Mouse (Mus musculus) c-Kit-negative CD71-positive TER-119-positive erythroid progenitor cells, embryonic 14.5 days (primary cell): ENCODE data around the gene Entpd7.
A peak's percentile ranks its signal among the peaks of the same experiment; 100 is the strongest.

ENCODE experiments used
- DNase-seq: peaks from one replicate; pipeline ENCODE4 v3.0.0-alpha.2; 2013; ENCODE audit warnings: low read depth, low spot score

The Entpd7 gene

GRCm38 (mm10) chr19:43724821-43725220 lies 35.3 kb downstream of the Entpd7 start:
- DNase-seq: no peak

GRCm38 (mm10) chr19:43726510-43727146 lies 37.2 kb downstream of the Entpd7 start:
- no peak for DNase-seq

GRCm38 (mm10) chr19:43729296-43730036 lies 40.0 kb downstream of the Entpd7 start:
- DNase-seq: no peak

GRCm38 (mm10) chr19:43730037-43730428 lies 40.6 kb downstream of the Entpd7 start:
- no peak for DNase-seq

GRCm38 (mm10) chr19:43731157-43731556 lies 41.7 kb downstream of the Entpd7 start:
- DNase-seq: no peak

- DNase-seq: no peak
These were observed 48.9 kb downstream of the Entpd7 start for GRCm38 (mm10) chr19:43738409-43738808.

GRCm38 (mm10) chr19:43743401-43743800 lies 53.9 kb downstream of the Entpd7 start:
- DNase-seq: no peak

GRCm38 (mm10) chr19:43745740-43746139 lies 56.3 kb downstream of the Entpd7 start:
- no peak for DNase-seq

- DNase-seq: no peak
These were observed 58.4 kb downstream of the Entpd7 start for GRCm38 (mm10) chr19:43747877-43748276.

GRCm38 (mm10) chr19:43750008-43750407 lies 60.5 kb downstream of the Entpd7 start:
- DNase-seq: no peak

GRCm38 (mm10) chr19:43752489-43753225 lies 63.2 kb downstream of the Entpd7 start, which contains the start of the genes Cutc and Cox15:
Gene Cutc, plus strand, starts transcription at chr19:43752996.
Gene Cox15, minus strand, starts transcription at chr19:43753000.
- DNase-seq: peak; percentile 93

GRCm38 (mm10) chr19:43753226-43753835 lies 63.9 kb downstream of the Entpd7 start:
- DNase-seq: peak; percentile 67

- DNase-seq: no peak
These were observed 64.8 kb downstream of the Entpd7 start for GRCm38 (mm10) chr19:43754237-43754636.

GRCm38 (mm10) chr19:43754872-43755271 lies 65.4 kb downstream of the Entpd7 start:
- DNase-seq: no peak

- DNase-seq: peak; percentile 67
These were observed 71.0 kb downstream of the Entpd7 start for GRCm38 (mm10) chr19:43760504-43760903.

GRCm38 (mm10) chr19:43761543-43762256 lies 72.2 kb downstream of the Entpd7 start:
- no peak for DNase-seq

GRCm38 (mm10) chr19:43762410-43762809 lies 72.9 kb downstream of the Entpd7 start:
- DNase-seq: no peak

GRCm38 (mm10) chr19:43766451-43766850 lies 77.0 kb downstream of the Entpd7 start:
- no peak for DNase-seq

- no peak for DNase-seq
These were observed 78.3 kb downstream of the Entpd7 start for GRCm38 (mm10) chr19:43767549-43768322.

GRCm38 (mm10) chr19:43769366-43769960 lies 80.0 kb downstream of the Entpd7 start:
- DNase-seq: no peak
